Mouse (Mus musculus): Measurements from ENCODE around the gene 1810065E05Rik.

Gene 1810065E05Rik

DNA sequence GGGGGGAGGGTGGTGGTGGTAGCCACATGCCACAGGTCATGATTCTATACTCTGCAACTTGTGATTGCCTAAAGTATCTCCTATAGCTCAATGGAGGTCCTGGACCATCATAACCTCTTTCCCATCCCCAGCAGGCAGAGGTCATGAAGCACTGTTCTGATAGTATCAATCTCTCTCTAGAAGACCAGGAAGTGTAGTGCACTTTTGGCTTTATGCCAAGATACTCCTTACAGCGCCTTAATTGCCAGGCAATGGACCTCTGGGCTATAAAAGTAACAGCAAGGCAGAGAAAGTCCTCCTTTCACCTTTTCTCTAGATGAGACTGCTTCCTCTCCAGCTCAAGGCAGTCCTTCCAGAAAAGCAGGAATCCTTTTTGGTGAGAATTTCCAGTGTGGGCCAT is at the start of gene 1810065E05Rik:
Gene 1810065E05Rik (plus strand): TSS at position 297 of the 400 bp plus-strand sequence.
- no peak for DNase-seq

DNA sequence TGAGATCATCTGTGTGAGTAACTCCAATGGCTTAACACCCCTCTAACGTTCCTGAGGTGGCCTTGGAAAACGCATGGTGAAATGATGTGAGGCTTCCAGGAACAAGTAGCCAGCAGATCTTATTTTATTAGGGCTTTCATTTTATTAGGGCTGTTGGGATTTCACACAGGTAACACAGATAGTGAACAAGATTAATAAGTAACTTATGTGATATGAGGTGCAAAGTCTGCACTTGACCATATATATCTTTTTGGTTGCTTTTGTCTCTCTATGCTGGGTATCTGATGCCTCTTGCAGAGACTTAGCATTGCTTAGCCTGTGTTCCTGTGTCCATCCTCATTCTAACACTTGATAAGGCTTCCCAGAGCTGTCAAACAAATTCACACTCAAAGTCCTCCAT is 43.6 kb upstream of the 1810065E05Rik start:
- no peak for DNase-seq

DNA sequence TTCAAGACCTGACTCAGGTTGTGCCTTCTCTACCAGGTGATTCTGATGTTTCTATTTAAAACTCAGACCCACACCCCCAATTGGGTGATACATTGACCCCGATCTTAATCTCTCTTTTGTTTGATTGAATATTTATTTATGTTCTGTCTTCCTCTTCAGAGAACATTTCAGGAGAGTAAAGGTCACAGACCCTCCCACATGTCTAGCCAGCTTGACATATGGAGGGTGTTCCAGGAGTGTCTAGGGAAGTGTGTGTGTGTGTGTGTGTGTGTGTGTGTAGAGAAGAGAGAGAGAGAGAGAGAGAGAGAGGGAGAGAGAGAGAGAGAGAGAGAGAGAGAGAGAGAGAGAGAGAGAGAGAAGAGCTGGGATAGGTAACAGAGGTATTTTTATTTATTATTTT is 43.2 kb upstream of the 1810065E05Rik start:
- no peak for DNase-seq

DNA sequence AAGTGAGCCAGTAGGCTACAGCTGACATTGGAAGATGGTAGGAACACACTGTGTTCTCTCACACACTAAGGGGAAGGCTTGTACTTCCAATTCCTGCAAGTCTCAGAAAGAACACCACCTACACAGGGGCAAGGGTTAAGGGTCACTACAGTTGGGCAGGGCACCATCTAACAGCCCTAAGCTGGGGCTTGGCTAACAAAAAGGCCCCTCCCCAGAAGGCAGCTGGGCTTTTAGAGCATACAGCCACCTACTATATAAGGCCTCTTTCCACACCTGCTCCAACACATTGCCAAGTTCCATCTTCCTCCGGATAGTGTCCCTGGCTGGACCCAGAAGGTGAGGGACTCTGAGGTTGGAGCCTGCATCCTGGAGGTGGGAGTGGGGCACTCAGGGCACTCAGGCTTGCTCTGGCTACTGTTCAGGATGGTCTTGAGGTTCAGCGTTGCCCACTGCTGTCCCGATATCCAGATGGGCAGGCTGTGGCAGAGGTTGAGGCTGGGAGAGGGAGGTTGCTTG is 42.1 kb upstream of the 1810065E05Rik start, which contains the start of gene Lypd8:
Gene Lypd8 (plus strand): TSS at position 281 of the 516 bp plus-strand sequence.
- no peak for DNase-seq

DNA sequence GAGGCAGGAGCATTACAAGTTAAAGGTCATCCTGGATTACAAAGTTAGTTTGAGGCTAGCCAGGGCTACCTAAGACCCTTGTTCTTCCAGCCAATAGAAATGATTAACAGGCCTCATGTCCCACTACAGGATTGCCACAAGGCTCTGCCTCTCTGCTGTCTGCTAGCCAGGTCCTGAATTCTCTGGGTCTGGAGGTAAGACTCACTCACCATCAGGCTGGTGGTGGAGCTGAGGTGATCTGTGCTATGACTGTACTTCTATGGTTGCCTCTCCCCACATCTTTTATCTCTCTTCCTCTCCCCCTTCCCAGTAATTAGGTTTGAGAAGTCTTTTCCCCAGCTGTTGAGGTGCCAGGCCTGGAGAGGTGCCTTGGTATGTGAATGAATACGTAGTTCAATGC is 41.4 kb upstream of the 1810065E05Rik start:
- DNase-seq, result no peak

DNA sequence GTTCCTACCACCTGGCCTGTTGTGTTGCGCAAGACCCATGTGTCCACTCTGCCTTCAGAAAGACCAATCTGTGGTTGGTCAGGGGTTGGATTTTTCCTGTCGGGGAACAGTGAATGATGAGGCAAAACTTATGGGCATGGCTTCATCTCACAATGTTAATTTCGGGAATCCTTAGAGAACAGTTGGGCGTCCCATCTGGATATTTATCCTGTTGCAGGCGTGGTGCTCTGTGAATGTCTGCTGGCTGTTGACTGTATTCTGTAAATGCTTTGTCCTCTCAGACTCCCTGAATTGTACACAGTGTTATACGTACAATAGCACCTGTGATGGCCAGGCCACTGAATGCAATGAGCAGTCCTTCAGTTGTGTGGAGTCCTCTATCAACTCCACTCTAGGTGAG is 38.4 kb upstream of the 1810065E05Rik start:
- no peak for DNase-seq

DNA sequence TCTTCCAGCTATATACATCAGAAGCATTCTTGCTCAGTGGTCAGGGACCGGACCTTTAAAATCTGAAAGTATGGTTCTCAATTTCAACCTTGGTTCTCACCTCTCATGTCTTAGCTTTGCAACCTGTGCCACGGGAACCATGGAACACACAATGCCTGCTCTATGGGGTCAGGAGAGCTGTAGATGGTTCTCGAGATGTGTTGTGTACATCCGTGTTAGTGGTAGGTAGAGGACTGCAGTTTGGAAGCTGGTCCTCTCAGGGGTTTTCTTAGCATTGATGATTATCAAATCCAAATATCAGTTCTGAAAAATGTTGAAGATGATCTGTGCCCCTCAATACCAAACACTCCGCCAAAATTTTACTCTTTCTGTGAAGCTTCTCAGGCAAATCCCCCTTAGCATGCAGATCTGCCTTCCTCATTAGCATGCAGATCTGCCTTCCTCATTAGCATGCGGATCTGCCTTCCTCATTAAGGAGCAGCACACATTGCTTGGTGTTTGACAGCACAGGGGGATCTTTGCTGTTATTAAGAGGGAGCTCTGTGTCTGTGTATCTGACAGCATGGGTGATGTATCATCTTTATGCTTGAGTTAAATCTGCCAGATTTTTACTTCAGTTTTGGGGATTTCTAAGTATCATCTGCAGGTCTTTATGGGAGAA is 20.8 kb upstream of the 1810065E05Rik start:
- DNase-seq, result no peak

DNA sequence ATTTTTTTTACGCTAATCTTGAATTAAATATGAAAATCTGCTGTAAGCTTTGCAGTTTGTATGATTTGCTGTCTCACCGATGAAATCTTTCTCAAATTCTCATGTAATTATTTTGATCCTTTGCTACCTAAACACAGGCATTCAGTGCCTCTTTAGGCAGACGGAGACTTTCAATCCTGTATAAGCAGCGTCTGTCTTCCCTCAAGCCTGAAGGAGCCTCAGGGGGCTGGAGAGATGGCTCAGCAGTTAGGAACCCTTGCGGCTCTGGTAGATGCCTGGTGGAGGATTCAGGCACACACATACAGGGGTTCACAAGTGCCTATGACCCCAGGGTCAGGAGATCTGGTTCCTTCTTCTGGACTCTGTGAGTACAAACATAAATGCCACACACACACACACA is 20.3 kb upstream of the 1810065E05Rik start:
- no peak for DNase-seq

DNA sequence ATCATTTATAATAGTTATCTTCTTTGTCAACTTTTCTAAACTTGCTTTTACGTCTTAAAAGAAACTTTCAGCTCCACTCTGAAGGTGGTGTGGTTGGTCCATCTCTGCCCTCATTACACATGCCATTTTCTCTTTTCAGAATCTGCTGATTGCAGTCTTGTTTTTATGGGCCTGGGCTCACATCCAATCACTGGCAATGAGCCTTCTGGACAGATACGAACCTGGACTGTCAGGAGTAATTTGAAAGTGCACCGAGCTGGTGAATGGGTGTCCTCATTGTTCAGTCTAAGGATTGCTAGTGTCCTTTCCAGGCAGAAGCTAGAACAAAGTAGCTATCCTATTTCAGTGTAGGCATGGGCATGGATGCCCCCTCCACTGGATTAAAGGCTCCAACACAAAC is 12.8 kb upstream of the 1810065E05Rik start:
- no peak for DNase-seq

DNA sequence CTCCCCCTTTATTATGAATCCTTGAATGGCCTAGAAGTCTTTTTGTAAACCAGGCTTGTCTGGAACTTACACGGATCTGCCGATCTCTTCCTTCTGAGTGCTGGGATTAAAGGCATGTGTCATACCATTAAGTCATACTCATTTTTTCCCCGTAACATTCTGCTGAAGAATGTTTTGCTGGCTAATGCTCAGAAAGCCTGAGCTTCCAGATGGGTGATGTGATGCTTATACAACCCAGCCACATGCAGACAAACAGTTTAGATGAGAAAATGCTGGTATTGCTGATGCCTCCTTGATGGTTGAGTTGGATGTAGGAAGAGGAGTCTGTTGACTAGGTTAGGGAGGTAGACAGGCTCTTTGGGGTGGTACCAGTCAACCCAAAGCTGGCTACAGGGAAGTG is 2.6 kb upstream of the 1810065E05Rik start:
- no peak for DNase-seq

DNA sequence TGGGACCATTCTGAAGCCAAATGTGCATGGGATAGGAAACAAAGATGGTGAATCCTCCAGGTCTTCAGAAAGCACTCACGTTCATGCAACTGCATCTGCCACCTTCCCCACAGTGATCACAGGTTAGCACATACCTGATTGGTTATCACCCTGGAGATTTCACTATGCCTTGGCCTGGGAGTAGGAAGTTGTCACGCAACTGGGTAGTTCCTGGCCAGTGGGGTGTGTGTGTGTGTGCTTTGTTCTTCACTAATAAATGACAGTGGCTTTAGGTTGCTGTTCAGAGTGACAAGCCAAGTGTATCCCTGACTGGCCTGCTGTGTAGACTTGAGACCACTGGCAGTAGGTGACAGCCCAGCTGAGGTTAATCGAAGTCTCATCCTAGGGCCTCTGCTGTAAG is 11.3 kb downstream of the 1810065E05Rik start, which contains the start of gene Gm12253:
Gene Gm12253 (plus strand): TSS at position 301 of the 400 bp plus-strand sequence.
- DNase-seq, result no peak

DNA sequence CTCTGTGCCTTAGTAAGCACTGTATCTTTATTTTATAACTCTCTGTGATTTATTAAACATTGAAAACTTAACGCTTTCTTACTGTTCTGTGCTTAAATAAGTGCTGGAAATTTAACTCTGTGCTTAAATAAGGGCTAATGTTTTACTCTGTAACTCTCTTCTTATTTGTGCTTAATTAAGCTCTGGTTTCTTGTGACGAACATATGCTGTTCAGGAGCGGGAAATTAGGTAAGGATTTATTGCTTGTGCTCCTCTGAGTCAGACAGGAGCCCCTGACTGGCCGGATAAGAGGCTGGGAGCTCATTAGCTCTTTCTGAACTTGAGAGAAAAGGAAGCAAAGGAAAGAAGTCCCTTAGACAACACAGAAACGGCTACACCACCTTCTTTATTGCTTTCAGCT is 17.0 kb downstream of the 1810065E05Rik start:
- no peak for DNase-seq

DNA sequence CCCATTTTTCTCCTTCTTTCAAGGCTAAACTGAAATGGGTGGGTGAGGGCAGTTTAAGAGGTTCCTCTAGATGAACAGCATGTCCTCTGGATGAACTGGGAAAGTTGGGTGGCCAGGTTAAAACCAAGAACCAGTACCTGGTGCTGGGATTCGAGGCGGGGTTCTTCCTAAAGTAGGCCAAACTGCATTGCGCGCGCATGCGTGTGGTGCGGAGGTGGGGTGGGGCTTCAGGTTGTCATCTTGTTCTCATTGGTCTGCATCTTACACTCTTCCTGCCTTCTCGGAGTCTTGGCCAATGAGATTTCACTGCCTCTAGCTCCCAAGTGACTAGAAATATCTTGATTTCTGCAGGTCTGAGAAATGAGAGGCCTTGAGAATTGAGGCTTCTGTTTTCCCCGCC is 31.8 kb downstream of the 1810065E05Rik start, which contains the start of gene Lypd9:
Gene Lypd9 (minus strand): TSS at position 165 of the 400 bp plus-strand sequence.
- no peak for DNase-seq

DNA sequence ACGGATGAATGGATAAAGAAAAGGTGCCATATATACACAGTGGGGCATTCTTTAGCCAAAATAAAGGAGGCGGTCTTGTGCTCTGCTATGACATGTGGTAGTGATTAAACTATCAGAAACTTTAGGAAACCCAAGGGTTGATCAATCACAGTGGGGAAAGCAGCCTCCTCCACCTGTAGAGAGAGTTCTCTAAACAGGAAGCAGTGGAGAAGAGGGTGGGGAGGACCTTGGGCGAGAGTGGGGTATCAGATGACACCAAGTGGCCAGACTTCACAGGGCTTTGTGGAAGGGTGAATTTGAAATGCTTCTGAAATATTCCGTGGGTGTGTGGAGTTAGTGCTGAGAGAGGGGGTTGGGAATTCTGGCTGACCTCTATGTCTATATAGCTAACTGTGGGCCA is 32.7 kb downstream of the 1810065E05Rik start:
- no peak for DNase-seq

DNA sequence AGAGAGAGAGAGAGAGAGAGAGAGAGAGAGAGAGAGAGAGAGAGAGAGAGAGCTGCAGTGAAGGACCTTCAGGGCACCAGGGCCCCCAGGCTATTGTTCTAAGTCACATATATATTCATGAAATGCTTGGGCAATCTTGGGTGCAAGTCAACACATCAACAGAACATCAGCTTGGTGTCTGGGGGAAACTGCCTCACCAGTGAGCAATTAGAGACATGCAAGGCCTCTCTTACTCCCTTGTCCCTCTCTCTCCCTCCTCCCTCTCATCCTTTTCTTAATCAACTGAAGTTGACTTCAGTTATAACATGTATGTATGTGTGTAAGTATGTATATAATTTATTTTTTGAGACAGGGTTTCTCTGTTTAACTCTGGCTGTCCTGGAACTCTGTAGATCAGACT is 41.3 kb downstream of the 1810065E05Rik start, which contains the start of gene Olfr30:
Gene Olfr30 (minus strand): TSS at position 101 of the 400 bp plus-strand sequence.
- DNase-seq, result no peak
